Mouse (Mus musculus): ENCODE measurements around the gene Usp25. TPM values are rescaled to one million over a fixed set of nuclear protein-coding genes. Genes with fewer than 3 reads are reported as not detected.

Gene Usp25
- polyA plus RNA-seq, 1 experiment, result 24.4 TPM

- H3K4me3 ChIP-seq (ENCODE audit: low read depth, low read length), result no peak overlapping the region
- no peak overlapping the region for H3K27ac ChIP-seq (ENCODE audit: insufficient read depth, low read length)
- H3K9me3 ChIP-seq (replicated peaks; ENCODE audit: control insufficient read depth, insufficient read depth, low read length, poor library complexity, severe bottlenecking), result no peaks in the 10 kb centered on the region
- H3K36me3 ChIP-seq (ENCODE audit: control insufficient read depth, insufficient read depth, low read length, poor library complexity, severe bottlenecking), result no peaks in the 10 kb centered on the region
- H3K27me3 ChIP-seq (ENCODE audit: control insufficient read depth, insufficient read depth, low read length, poor library complexity, severe bottlenecking), result no peaks in the 10 kb centered on the region
- H3K4me1 ChIP-seq (ENCODE audit: control insufficient read depth, insufficient read depth, low read length), result no peaks in the 10 kb centered on the region
- TF ChIP-seq EP300 (IDR thresholded peaks at IDR 0.05; ENCODE audit: insufficient read depth, low read depth, low read length) (no peak), CTCF (IDR thresholded peaks at IDR 0.05; ENCODE audit: low read depth, low read length) (peak; percentile 24)
- H3K9ac ChIP-seq (ENCODE audit: low read depth, poor library complexity, severe bottlenecking), result no peak overlapping the region
Observed at GRCm38 (mm10) chr16:77099018-77099869, 85.7 kb downstream of the Usp25 start.

GRCm38 (mm10) chr16:77103637-77104264, 90.2 kb downstream of the Usp25 start:
- TF ChIP-seq CTCF (IDR thresholded peaks at IDR 0.05; ENCODE audit: low read depth, low read length) (no peak), POLR2A (IDR thresholded peaks at IDR 0.05; ENCODE audit: insufficient read depth, low read length) (no peak), EP300 (IDR thresholded peaks at IDR 0.05; ENCODE audit: insufficient read depth, low read depth, low read length) (no peak)
- H3K4me3 ChIP-seq (ENCODE audit: low read depth, low read length), result no peak overlapping the region
- H3K9ac ChIP-seq (ENCODE audit: low read depth, poor library complexity, severe bottlenecking), result no peak overlapping the region
- H3K27me3 ChIP-seq (ENCODE audit: control insufficient read depth, insufficient read depth, low read length, poor library complexity, severe bottlenecking), result no peaks in the 10 kb centered on the region
- H3K27ac ChIP-seq (ENCODE audit: insufficient read depth, low read length), result no peak overlapping the region
- no peaks in the 10 kb centered on the region for H3K9me3 ChIP-seq (replicated peaks; ENCODE audit: control insufficient read depth, insufficient read depth, low read length, poor library complexity, severe bottlenecking)
- no peaks in the 10 kb centered on the region for H3K4me1 ChIP-seq (ENCODE audit: control insufficient read depth, insufficient read depth, low read length)
- no peaks in the 10 kb centered on the region for H3K36me3 ChIP-seq (ENCODE audit: control insufficient read depth, insufficient read depth, low read length, poor library complexity, severe bottlenecking)

GRCm38 (mm10) chr16:77111268-77111667, 97.8 kb downstream of the Usp25 start:
- TF ChIP-seq CTCF (IDR thresholded peaks at IDR 0.05; ENCODE audit: low read depth, low read length) (no peak), EP300 (IDR thresholded peaks at IDR 0.05; ENCODE audit: insufficient read depth, low read depth, low read length) (no peak), POLR2A (IDR thresholded peaks at IDR 0.05; ENCODE audit: insufficient read depth, low read length) (no peak)
- peaks cover 8% of the 10 kb centered on the region for H3K36me3 ChIP-seq (ENCODE audit: control insufficient read depth, insufficient read depth, low read length, poor library complexity, severe bottlenecking)
- H3K4me1 ChIP-seq (ENCODE audit: control insufficient read depth, insufficient read depth, low read length), result no peaks in the 10 kb centered on the region
- H3K9me3 ChIP-seq (replicated peaks; ENCODE audit: control insufficient read depth, insufficient read depth, low read length, poor library complexity, severe bottlenecking), result peaks cover 10% of the 10 kb centered on the region; the same call in 1 of the 2 replicates
- no peak overlapping the region for H3K4me3 ChIP-seq (ENCODE audit: low read depth, low read length)
- H3K27ac ChIP-seq (ENCODE audit: insufficient read depth, low read length), result no peak overlapping the region
- H3K9ac ChIP-seq (ENCODE audit: low read depth, poor library complexity, severe bottlenecking), result no peak overlapping the region
- H3K27me3 ChIP-seq (ENCODE audit: control insufficient read depth, insufficient read depth, low read length, poor library complexity, severe bottlenecking), result no peaks in the 10 kb centered on the region

- Histone ChIP-seq H3K9ac (ENCODE audit: low read depth, poor library complexity, severe bottlenecking) (no peak overlapping the region), H3K27me3 (ENCODE audit: control insufficient read depth, insufficient read depth, low read length, poor library complexity, severe bottlenecking) (no peaks in the 10 kb centered on the region), H3K36me3 (ENCODE audit: control insufficient read depth, insufficient read depth, low read length, poor library complexity, severe bottlenecking) (no peaks in the 10 kb centered on the region), H3K9me3 (replicated peaks; ENCODE audit: control insufficient read depth, insufficient read depth, low read length, poor library complexity, severe bottlenecking) (peaks cover 6% of the 10 kb centered on the region; the same call in 1 of the 2 replicates), H3K27ac (ENCODE audit: insufficient read depth, low read length) (no peak overlapping the region), H3K4me1 (ENCODE audit: control insufficient read depth, insufficient read depth, low read length) (no peaks in the 10 kb centered on the region), H3K4me3 (ENCODE audit: low read depth, low read length) (no peak overlapping the region)
- no peak for TF ChIP-seq EP300 (IDR thresholded peaks at IDR 0.05; ENCODE audit: insufficient read depth, low read depth, low read length)
- TF ChIP-seq CTCF (IDR thresholded peaks at IDR 0.05; ENCODE audit: low read depth, low read length), result no peak
- TF ChIP-seq POLR2A (IDR thresholded peaks at IDR 0.05; ENCODE audit: insufficient read depth, low read length), result no peak
Observed at GRCm38 (mm10) chr16:77125908-77126307, 112.4 kb downstream of the Usp25 start.

GRCm38 (mm10) chr16:77128683-77129082, 115.2 kb downstream of the Usp25 start:
- H3K36me3 ChIP-seq (ENCODE audit: control insufficient read depth, insufficient read depth, low read length, poor library complexity, severe bottlenecking), result no peaks in the 10 kb centered on the region
- no peaks in the 10 kb centered on the region for H3K9me3 ChIP-seq (replicated peaks; ENCODE audit: control insufficient read depth, insufficient read depth, low read length, poor library complexity, severe bottlenecking)
- TF ChIP-seq EP300 (IDR thresholded peaks at IDR 0.05; ENCODE audit: insufficient read depth, low read depth, low read length) (no peak), POLR2A (IDR thresholded peaks at IDR 0.05; ENCODE audit: insufficient read depth, low read length) (no peak), CTCF (IDR thresholded peaks at IDR 0.05; ENCODE audit: low read depth, low read length) (no peak)
- no peak overlapping the region for H3K4me3 ChIP-seq (ENCODE audit: low read depth, low read length)
- no peak overlapping the region for H3K27ac ChIP-seq (ENCODE audit: insufficient read depth, low read length)
- no peaks in the 10 kb centered on the region for H3K27me3 ChIP-seq (ENCODE audit: control insufficient read depth, insufficient read depth, low read length, poor library complexity, severe bottlenecking)
- no peak overlapping the region for H3K9ac ChIP-seq (ENCODE audit: low read depth, poor library complexity, severe bottlenecking)
- H3K4me1 ChIP-seq (ENCODE audit: control insufficient read depth, insufficient read depth, low read length), result no peaks in the 10 kb centered on the region

- H3K9me3 ChIP-seq (replicated peaks; ENCODE audit: control insufficient read depth, insufficient read depth, low read length, poor library complexity, severe bottlenecking), result no peaks in the 10 kb centered on the region
- H3K27me3 ChIP-seq (ENCODE audit: control insufficient read depth, insufficient read depth, low read length, poor library complexity, severe bottlenecking), result no peaks in the 10 kb centered on the region
- H3K4me3 ChIP-seq (ENCODE audit: low read depth, low read length), result no peak overlapping the region
- no peak overlapping the region for H3K27ac ChIP-seq (ENCODE audit: insufficient read depth, low read length)
- no peak overlapping the region for H3K9ac ChIP-seq (ENCODE audit: low read depth, poor library complexity, severe bottlenecking)
- H3K4me1 ChIP-seq (ENCODE audit: control insufficient read depth, insufficient read depth, low read length), result no peaks in the 10 kb centered on the region
- TF ChIP-seq CTCF (IDR thresholded peaks at IDR 0.05; ENCODE audit: low read depth, low read length) (no peak), POLR2A (IDR thresholded peaks at IDR 0.05; ENCODE audit: insufficient read depth, low read length) (no peak), EP300 (IDR thresholded peaks at IDR 0.05; ENCODE audit: insufficient read depth, low read depth, low read length) (no peak)
- no peaks in the 10 kb centered on the region for H3K36me3 ChIP-seq (ENCODE audit: control insufficient read depth, insufficient read depth, low read length, poor library complexity, severe bottlenecking)
Observed at GRCm38 (mm10) chr16:77133055-77133454, 119.5 kb downstream of the Usp25 start.
